Mouse (Mus musculus) midbrain, embryonic 16.5 days (tissue): ENCODE data around the gene Gm6583. TPM values are rescaled to one million over a fixed set of nuclear protein-coding genes. Genes with fewer than 3 reads are reported as not detected.

Experiments used
- ATAC-seq: fragments of 200-750 bp; cut with Nextera tagmentation; 2 replicates; pipeline ENCODE4 v1.8.0; 2017; ENCODE audit warnings: moderate TSS enrichment
- H3K27ac ChIP-seq: fragments of 300-500 bp; sonication (generic); 2 replicates; pipeline ENCODE4 v1.5.1; 2014; ENCODE audit warnings: mild to moderate bottlenecking, low read length, mixed read lengths
- H3K27me3 ChIP-seq: fragments of 300-500 bp; sonication (generic); 2 replicates; pipeline ENCODE4 v1.6.1; 2014; ENCODE audit warnings: low read depth, low read length, mixed read lengths; ENCODE audit not compliant: control insufficient read depth, insufficient read depth
- H3K36me3 ChIP-seq: fragments of 300-500 bp; sonication (generic); 2 replicates; pipeline ENCODE4 v1.6.1; 2014; ENCODE audit warnings: mild to moderate bottlenecking, low read length, moderate library complexity, mixed read lengths; ENCODE audit not compliant: control insufficient read depth, insufficient read depth
- H3K4me1 ChIP-seq: fragments of 300-500 bp; sonication (generic); 2 replicates; pipeline ENCODE4 v1.6.1; 2014; ENCODE audit warnings: mild to moderate bottlenecking, low read length, mixed read lengths; ENCODE audit not compliant: control insufficient read depth, insufficient read depth
- H3K4me2 ChIP-seq: fragments of 300-500 bp; sonication (generic); 2 replicates; pipeline ENCODE4 v1.6.1; 2014; ENCODE audit warnings: mild to moderate bottlenecking, low read length, mixed read lengths
- H3K4me3 ChIP-seq: fragments of 300-500 bp; sonication (generic); 2 replicates; pipeline ENCODE4 v1.5.1; 2014; ENCODE audit warnings: low read depth, mild to moderate bottlenecking, low read length, moderate library complexity, mixed read lengths
- H3K9ac ChIP-seq: fragments of 300-500 bp; sonication (generic); 2 replicates; pipeline ENCODE4 v1.6.1; 2014; ENCODE audit warnings: low read depth, low read length, mixed read lengths
- H3K9me3 ChIP-seq: fragments of 300-500 bp; sonication (generic); replicated peaks from 2 replicates; pipeline ENCODE4 v1.6.1; 2014; ENCODE audit warnings: mild to moderate bottlenecking, low read length, mixed read lengths; ENCODE audit not compliant: control insufficient read depth, poor library complexity, severe bottlenecking
- WGBS: fragments of 180-500 bp; shearing (Covaris S2); extraction: QIAGEN DNeasy Blood & Tissue Kit; methylation state at CpG from one replicate; pipeline ENCODE4 v1.1.7; 2014; 5-methylcytosine and 5-hydroxymethylcytosine counted together
- polyA plus RNA-seq: library from polyadenylated mRNA; unstranded; fragments of >200 nt; fragmentation: Nextera tagmentation; extraction: Ambion mirVana; gene quantifications from 2 replicates; pipeline ENCODE4 v1.2.1, GENCODE M21; 2015

Gene Gm6583
- polyA plus RNA-seq, result 0.17 and 0.29 TPM in 2 replicates

DNA sequence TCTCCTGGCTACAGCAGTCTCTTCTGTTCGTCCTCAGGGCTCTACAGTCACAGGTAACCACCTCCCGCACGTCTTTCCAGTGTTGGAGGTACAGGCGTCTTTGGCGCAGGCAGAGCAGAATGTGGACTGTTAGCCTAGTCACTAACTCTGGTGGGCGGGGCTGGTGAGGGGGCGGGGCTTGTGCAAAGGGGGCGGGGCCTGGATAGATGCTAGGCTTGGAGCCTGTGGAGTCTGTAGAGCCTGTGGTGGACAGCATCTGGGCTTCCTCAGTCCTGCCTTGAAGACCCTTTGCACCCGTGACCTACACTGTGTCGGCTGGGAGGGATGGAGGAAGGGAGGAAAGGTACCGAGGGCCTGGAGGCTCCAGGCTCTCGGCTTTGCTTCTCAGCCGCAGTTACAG is at the start of gene Gm6583:
Gm6583 (minus strand) TSS at position 124 of the 400 bp plus-strand sequence.
- no peak within 1 kb of the TSS for H3K4me3 ChIP-seq
- no peaks in the 10 kb centered on the region for H3K9me3 ChIP-seq
- no peaks in the 10 kb centered on the region for H3K27me3 ChIP-seq
- H3K4me1 ChIP-seq, result no peaks in the 10 kb centered on the region
- no peak within 1 kb of the TSS for H3K9ac ChIP-seq
- H3K27ac ChIP-seq, result no peak within 1 kb of the TSS
- 68% methylated on average over 13 of the region's 13 CpGs for WGBS
- peaks cover 20% of the 10 kb centered on the region for H3K36me3 ChIP-seq
- no peak within 1 kb of the TSS for H3K4me2 ChIP-seq
- ATAC-seq, result no peak

- no peak for ATAC-seq
- Histone ChIP-seq H3K27ac (no peak overlapping the region), H3K9ac (no peak overlapping the region), H3K4me2 (no peak overlapping the region), H3K9me3 (no peaks in the 10 kb centered on the region), H3K27me3 (no peaks in the 10 kb centered on the region), H3K4me1 (no peaks in the 10 kb centered on the region), H3K4me3 (no peak overlapping the region), H3K36me3 (no peaks in the 10 kb centered on the region)
- WGBS, result 71% methylated on average over 3 of the region's 3 CpGs
Measured at GRCm38 (mm10) chr5:112402437-112402836, 46.6 kb upstream of the Gm6583 start.

DNA sequence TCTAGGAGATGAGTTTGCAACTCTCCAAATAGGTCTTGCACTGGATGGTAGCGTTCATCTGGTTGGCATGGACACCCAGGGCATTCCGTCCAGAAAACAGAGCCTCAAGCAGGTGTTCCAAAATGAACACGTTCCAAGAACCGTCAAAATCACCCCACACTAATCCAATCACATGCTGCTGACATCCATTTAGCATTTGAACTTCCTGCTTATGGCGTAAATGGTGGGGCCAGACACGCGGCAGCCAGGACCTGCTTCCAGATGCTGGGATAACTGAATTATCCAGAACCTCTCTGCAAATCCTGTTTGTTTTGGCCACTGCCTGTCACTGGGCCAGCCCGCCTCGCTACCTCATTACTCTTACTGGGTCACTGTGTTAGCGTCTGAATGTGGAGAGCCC is 43.5 kb upstream of the Gm6583 start:
- Histone ChIP-seq H3K27ac (no peak overlapping the region), H3K4me3 (no peak overlapping the region), H3K4me1 (peaks cover 9% of the 10 kb centered on the region; the same call in 1 of the 2 replicates), H3K4me2 (no peak overlapping the region), H3K36me3 (no peaks in the 10 kb centered on the region), H3K9ac (no peak overlapping the region), H3K27me3 (no peaks in the 10 kb centered on the region), H3K9me3 (no peaks in the 10 kb centered on the region)
- ATAC-seq, result no peak
- WGBS, result 63% methylated on average over 10 of the region's 10 CpGs

DNA sequence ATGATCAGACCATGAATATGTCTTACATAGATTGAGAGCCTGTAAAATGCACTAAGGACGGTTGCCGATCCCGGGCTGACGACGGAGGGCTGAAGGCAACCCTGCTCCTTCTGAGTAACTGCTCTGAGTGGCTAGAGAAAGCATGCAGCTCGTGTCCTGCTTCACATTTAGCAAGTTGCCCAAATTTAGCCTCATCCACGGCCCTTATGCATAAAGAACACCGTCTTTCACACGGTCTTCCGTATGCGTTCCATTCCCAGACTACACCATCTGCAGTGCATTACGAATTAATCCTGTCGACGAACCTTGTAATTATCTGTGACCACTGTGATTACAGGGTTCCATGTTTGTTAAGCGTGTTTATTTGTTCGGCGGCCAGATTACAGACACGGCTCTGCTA is 40.2 kb upstream of the Gm6583 start:
- 0 out of 2 replicates have a peak, but pooled peaks cover 4% of the 10 kb centered on the region for H3K36me3 ChIP-seq
- H3K27me3 ChIP-seq, result no peaks in the 10 kb centered on the region
- H3K4me1 ChIP-seq, result peaks cover 33% of the 10 kb centered on the region
- H3K4me2 ChIP-seq, result no peak overlapping the region
- H3K9ac ChIP-seq, result no peak overlapping the region
- no peak overlapping the region for H3K4me3 ChIP-seq
- ATAC-seq, result no peak
- 63% methylated on average over 18 of the region's 18 CpGs for WGBS
- H3K9me3 ChIP-seq, result no peaks in the 10 kb centered on the region
- H3K27ac ChIP-seq, result peak overlapping the region; percentile 50

- peak within 1 kb of the TSS; percentile 72 for H3K4me2 ChIP-seq
- H3K27me3 ChIP-seq, result no peaks in the 10 kb centered on the region
- 1% methylated on average over 35 of the region's 67 CpGs for WGBS
- peak; percentile 89 for ATAC-seq
- peaks cover 8% of the 10 kb centered on the region; the same call in 1 of the 2 replicates for H3K36me3 ChIP-seq
- H3K9me3 ChIP-seq, result no peaks in the 10 kb centered on the region
- peak within 1 kb of the TSS; percentile 80 for H3K4me3 ChIP-seq
- H3K9ac ChIP-seq, result peak within 1 kb of the TSS; percentile 87
- peaks cover 45% of the 10 kb centered on the region for H3K4me1 ChIP-seq
- H3K27ac ChIP-seq, result peak within 1 kb of the TSS; percentile 92
Measured at GRCm38 (mm10) chr5:112394779-112395443, 39.1 kb upstream of the Gm6583 start, which contains the start of gene Asphd2. Asphd2 (minus strand) TSS chr5:112394866.

DNA sequence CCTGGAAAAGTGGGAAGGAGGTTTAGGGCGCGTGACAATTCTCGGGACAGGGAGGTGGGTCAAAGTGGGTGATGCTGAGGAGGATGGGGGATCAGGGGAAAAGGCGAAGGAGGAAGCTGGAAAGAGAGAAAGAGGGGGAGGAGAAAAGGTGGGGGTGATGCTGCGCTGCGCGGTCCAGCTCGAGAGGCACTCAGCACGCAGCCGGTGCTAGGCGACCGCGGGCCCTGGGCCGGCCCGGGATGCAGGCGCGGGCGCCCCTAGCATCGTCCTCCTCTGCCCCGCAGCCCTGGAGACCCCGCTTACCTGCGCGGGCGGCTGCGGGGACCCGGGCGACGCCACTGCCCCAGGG is 38.6 kb upstream of the Gm6583 start:
- peak overlapping the region; percentile 72 for H3K4me2 ChIP-seq
- WGBS, result 0% methylated on average over 25 of the region's 28 CpGs
- peak overlapping the region; percentile 80 for H3K4me3 ChIP-seq
- peak overlapping the region; percentile 87 for H3K9ac ChIP-seq
- H3K4me1 ChIP-seq, result peaks cover 50% of the 10 kb centered on the region
- H3K27me3 ChIP-seq, result no peaks in the 10 kb centered on the region
- ATAC-seq, result peak; percentile 84
- H3K27ac ChIP-seq, result peak overlapping the region; percentile 92
- peaks cover 10% of the 10 kb centered on the region; the same call in 1 of the 2 replicates for H3K36me3 ChIP-seq
- no peaks in the 10 kb centered on the region for H3K9me3 ChIP-seq

DNA sequence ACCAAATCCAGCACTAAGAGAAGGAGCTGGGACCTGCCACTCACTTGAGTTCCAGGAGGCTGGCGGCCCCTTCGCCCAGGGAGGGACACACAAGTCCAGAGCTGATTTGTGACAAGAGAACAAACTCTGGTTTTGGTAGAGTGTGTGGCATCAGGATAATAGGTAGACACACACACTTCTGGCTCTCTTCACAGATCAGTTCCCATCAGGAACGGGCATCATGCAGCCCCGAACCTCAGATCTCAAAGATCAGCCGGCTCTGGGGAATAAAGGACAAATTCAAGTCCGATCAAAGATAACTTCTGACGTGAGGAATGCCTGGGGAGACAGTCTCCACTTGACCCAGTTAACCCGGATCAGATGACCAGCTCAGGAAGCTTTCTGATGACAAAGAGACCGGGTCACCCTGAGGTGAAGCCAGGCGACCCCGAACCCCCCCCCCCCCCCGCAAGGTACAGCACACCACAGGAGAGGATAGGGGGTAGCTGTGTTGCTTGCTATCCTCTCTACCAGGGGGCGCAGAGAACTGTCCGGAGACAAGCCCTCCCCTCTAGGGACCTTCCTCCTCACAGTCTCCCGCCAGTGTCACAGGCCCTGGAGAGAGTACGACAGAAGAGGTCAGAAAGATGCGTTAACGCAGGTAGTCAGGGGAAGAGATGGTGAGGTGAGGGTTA is 38.0 kb upstream of the Gm6583 start:
- peak overlapping the region; percentile 80 for H3K4me3 ChIP-seq
- peaks cover 10% of the 10 kb centered on the region; the same call in 1 of the 2 replicates for H3K36me3 ChIP-seq
- 0 out of 2 replicates have a peak overlapping the region, but pooled peaks have one; percentile 92 for H3K27ac ChIP-seq
- peak overlapping the region; percentile 87 for H3K9ac ChIP-seq
- peaks cover 55% of the 10 kb centered on the region for H3K4me1 ChIP-seq
- H3K9me3 ChIP-seq, result no peaks in the 10 kb centered on the region
- peak overlapping the region; percentile 72 for H3K4me2 ChIP-seq
- peak; percentile 60 for ATAC-seq
- WGBS, result 6% methylated on average over 17 of the region's 18 CpGs
- H3K27me3 ChIP-seq, result no peaks in the 10 kb centered on the region

DNA sequence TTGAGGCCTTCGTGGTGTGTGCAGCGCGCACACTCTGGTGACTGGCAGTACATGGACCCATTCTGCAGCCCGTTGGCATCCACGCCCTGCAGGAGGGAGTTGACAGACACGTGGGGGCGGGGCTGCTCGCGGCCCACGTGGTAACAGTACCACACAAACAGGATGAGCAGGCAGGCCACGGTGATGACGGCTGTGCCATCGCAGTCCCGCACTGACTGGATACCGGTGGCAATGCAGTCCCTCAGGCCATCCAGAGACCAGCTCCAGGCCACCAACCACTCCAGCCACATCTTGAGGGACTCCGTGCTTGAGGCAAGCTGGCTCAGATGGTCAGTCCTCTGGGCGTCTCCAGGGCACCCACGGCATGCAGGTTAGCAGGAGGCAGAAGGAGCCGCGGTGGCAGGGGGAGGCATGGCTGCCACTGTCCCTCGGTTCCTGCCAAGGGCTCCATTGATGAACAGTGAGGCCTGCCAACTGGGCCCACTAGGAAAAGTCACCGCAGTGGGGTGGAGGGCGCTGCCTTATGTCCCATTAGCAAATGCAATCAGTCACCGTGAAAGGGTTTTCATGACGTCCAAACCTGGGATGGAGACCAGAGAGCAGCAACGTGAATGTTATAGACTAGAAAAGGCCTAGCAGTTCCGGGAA is 36.0 kb upstream of the Gm6583 start:
- no peak overlapping the region for H3K9ac ChIP-seq
- H3K36me3 ChIP-seq, result peaks cover 10% of the 10 kb centered on the region; the same call in 1 of the 2 replicates
- no peak overlapping the region for H3K27ac ChIP-seq
- H3K4me3 ChIP-seq, result no peak overlapping the region
- no peaks in the 10 kb centered on the region for H3K9me3 ChIP-seq
- no peak for ATAC-seq
- H3K27me3 ChIP-seq, result no peaks in the 10 kb centered on the region
- peaks cover 56% of the 10 kb centered on the region for H3K4me1 ChIP-seq
- no peak overlapping the region for H3K4me2 ChIP-seq
- 67% methylated on average over 27 of the region's 27 CpGs for WGBS
